Mouse (Mus musculus) E14TG2a.4 (cell line): ENCODE measurements around the gene Pip5k1c.

Source experiments
- H3K27me3 ChIP-seq: 2 replicates; pipeline ENCODE4 v1.6.1; 2014; ENCODE audit warnings: low read length, control low read depth; ENCODE audit not compliant: insufficient read depth
- H3K36me3 ChIP-seq: 2 replicates; pipeline ENCODE4 v1.6.1; 2014; ENCODE audit warnings: low read length, control low read depth; ENCODE audit not compliant: insufficient read depth
- H3K4me1 ChIP-seq: replicated peaks from 2 replicates; pipeline ENCODE4 v1.6.1; 2014; ENCODE audit warnings: low read depth, low read length, control low read depth
- H3K4me3 ChIP-seq: replicated peaks from 2 replicates; pipeline ENCODE4 v1.5.1; 2014; ENCODE audit warnings: mild to moderate bottlenecking, low read length
- H3K9me3 ChIP-seq: 2 replicates; pipeline ENCODE4 v1.6.1; 2014; ENCODE audit warnings: low read length, control low read depth
- CTCF ChIP-seq: conservative IDR thresholded peaks from 2 replicates; pipeline ENCODE4 v1.5.1; 2014; ENCODE audit warnings: low read length
- NANOG ChIP-seq: IDR thresholded peaks from 2 replicates; pipeline ENCODE4 v1.6.1; 2014; ENCODE audit warnings: borderline replicate concordance, low read length, mixed read lengths
- POU5F1 ChIP-seq: IDR thresholded peaks from 2 replicates; pipeline ENCODE4 v1.6.1; 2014; ENCODE audit warnings: low read length, borderline replicate concordance

Pip5k1c gene

DNA sequence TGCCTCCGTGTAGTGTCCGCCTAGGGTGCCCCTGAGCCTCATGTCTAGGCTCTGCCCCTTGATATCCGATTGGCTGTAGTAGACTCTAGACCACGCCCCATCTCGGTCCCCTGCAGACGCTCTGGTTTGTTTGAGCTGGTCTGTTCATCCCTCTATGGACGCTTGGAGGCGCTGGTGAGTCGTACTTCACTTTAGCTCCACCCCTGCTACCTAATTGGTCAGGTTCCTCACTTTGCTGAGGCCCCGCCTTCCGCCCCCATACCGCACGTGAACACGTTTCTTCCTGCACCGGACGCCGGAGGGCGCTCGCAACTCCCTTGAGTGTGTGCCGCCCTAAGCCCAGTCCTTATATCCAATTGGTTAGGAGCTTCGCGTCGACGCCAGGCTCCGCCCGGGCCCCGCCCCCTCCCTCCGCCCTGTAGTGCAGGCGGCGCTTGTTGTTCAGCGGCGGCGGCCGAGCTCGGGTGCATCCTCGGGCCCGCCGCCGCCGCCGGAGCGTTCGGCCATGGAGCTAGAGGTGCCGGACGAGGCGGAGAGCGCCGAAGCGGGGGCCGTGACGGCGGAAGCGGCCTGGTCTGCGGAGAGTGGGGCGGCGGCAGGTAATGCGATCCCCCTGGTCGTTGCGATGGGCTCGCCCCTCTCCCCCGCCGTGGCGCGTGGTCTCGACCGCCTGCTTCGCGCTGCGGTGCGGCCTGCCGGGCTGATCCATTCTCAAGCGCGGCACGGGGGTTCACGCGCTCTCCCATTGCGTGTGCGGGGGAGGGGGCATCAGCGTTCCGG is at the start of gene Pip5k1c:
Gene Pip5k1c (plus strand): TSS at position 410 of the 780 bp plus-strand sequence.
- Histone ChIP-seq H3K4me3 (peak within 1 kb of the TSS; percentile 95), H3K27me3 (peaks cover 14% of the 10 kb centered on the region), H3K36me3 (peaks cover 30% of the 10 kb centered on the region), H3K9me3 (no peaks in the 10 kb centered on the region), H3K4me1 (peaks cover 90% of the 10 kb centered on the region)
- TF ChIP-seq CTCF = peak; percentile 69
- no peak for TF ChIP-seq POU5F1

DNA sequence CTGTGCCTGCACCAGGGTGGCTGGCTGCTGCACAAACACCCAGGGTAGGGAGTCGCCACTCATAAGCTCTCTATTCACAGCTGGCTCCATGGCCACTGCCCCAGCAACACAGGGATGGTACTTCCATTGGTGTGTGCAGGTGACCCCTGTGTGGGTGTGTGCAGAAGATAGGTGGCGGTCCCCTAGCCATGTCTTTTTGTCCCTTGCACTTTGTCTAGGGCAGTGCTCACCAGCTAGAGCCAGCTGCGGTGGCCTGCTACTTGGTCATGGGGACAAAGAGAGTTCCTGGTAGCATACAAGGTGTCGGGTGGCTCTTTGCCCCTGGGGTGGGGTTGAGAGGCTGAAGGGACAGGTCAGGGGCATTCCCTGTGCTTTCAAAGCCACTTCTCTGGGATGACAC is 48.6 kb upstream of the Pip5k1c start:
- H3K4me3 ChIP-seq = no peak overlapping the region
- TF ChIP-seq CTCF = no peak
- TF ChIP-seq POU5F1 = no peak
- TF ChIP-seq NANOG = no peak
- no peaks in the 10 kb centered on the region for H3K36me3 ChIP-seq
- peaks cover 32% of the 10 kb centered on the region for H3K27me3 ChIP-seq
- no peaks in the 10 kb centered on the region for H3K9me3 ChIP-seq
- H3K4me1 ChIP-seq = peaks cover 71% of the 10 kb centered on the region

GRCm38 (mm10) chr10:81244595-81244994 is 48.2 kb upstream of the Pip5k1c start:
- peaks cover 28% of the 10 kb centered on the region for H3K27me3 ChIP-seq
- TF ChIP-seq POU5F1 (no peak), CTCF (peak; percentile 93), NANOG (no peak)
- no peaks in the 10 kb centered on the region for H3K9me3 ChIP-seq
- peak overlapping the region; percentile 10; the same call in 1 of the 2 replicates for H3K4me3 ChIP-seq
- H3K36me3 ChIP-seq = no peaks in the 10 kb centered on the region
- peaks cover 71% of the 10 kb centered on the region for H3K4me1 ChIP-seq

- peaks cover 73% of the 10 kb centered on the region for H3K4me1 ChIP-seq
- H3K27me3 ChIP-seq = peaks cover 22% of the 10 kb centered on the region
- H3K36me3 ChIP-seq = no peaks in the 10 kb centered on the region
Measured at GRCm38 (mm10) chr10:81245166-81245565, 47.6 kb upstream of the Pip5k1c start.

DNA sequence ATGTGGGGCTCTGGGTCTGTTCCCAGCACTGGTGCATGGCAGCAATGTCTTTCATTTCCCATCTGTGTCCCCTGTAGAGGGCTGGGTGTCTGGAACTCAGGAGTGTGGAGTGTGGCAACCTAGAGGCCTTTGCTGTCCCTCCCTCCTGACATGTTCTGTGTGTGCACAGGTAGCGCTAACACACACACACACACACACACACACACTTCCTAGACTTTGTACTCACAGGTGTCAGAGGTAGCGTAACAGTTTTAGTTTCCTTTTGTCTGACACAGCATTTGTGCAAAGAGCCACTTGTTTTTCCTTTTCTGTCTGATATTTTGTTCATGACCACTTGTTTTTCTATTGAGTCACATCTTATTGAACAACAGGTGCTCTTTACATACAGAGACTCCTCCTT is 45.0 kb upstream of the Pip5k1c start:
- no peak overlapping the region for H3K4me3 ChIP-seq
- peaks cover 32% of the 10 kb centered on the region for H3K27me3 ChIP-seq
- no peaks in the 10 kb centered on the region for H3K36me3 ChIP-seq

More at GRCm38 (mm10) chr10:81245166-81245565, 47.6 kb upstream of the Pip5k1c start:
- TF ChIP-seq POU5F1 (no peak), NANOG (no peak), CTCF (no peak)
- peak overlapping the region; percentile 10; the same call in 1 of the 2 replicates for H3K4me3 ChIP-seq
- no peaks in the 10 kb centered on the region for H3K9me3 ChIP-seq

GRCm38 (mm10) chr10:81249442-81249841 is 43.3 kb upstream of the Pip5k1c start:
- peaks cover 35% of the 10 kb centered on the region for H3K27me3 ChIP-seq
- no peaks in the 10 kb centered on the region for H3K36me3 ChIP-seq
- no peak overlapping the region for H3K4me3 ChIP-seq
- peaks cover 67% of the 10 kb centered on the region for H3K4me1 ChIP-seq
- no peak for TF ChIP-seq POU5F1
- no peak for TF ChIP-seq CTCF
- TF ChIP-seq NANOG = no peak
- no peaks in the 10 kb centered on the region for H3K9me3 ChIP-seq

More for the DNA sequence above, 45.0 kb upstream of the Pip5k1c start:
- TF ChIP-seq NANOG = no peak
- TF ChIP-seq CTCF = no peak
- TF ChIP-seq POU5F1 = no peak
- Histone ChIP-seq H3K9me3 (no peaks in the 10 kb centered on the region), H3K4me1 (peaks cover 72% of the 10 kb centered on the region)

- Histone ChIP-seq H3K27me3 (peaks cover 59% of the 10 kb centered on the region), H3K9me3 (no peaks in the 10 kb centered on the region), H3K36me3 (no peaks in the 10 kb centered on the region), H3K4me3 (peak within 1 kb of the TSS; percentile 58), H3K4me1 (peaks cover 58% of the 10 kb centered on the region)
- TF ChIP-seq POU5F1 (no peak), CTCF (0 out of 2 replicates have a peak, but pooled peaks have one; percentile 3), NANOG (no peak)
Measured at GRCm38 (mm10) chr10:81252424-81253419, 40.0 kb upstream of the Pip5k1c start, which contains the start of gene Matk. Gene Matk (plus strand): TSS chr10:81252935.

DNA sequence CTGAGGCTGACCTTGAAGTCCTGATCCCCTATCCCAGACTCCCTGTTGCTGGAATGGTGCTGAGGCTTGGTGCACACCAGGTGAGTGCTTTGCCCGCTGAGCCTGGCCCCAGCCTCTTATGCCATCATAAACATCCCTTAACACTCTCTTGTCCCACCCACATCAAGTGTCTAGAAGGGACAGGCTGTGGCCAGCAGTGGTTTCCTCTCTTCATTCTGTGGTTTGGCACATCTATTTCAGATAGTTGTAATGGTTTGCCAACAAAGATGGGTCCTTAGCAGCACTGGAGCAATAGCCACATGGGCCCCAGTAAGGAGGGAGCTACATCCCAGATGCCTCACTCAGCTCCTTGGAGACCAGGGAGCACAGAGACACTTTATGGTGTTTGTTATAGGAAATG is 37.9 kb upstream of the Pip5k1c start:
- TF ChIP-seq CTCF (no peak), NANOG (no peak), POU5F1 (no peak)
- H3K9me3 ChIP-seq = no peaks in the 10 kb centered on the region
- peaks cover 81% of the 10 kb centered on the region for H3K27me3 ChIP-seq

More for the DNA sequence above, 37.9 kb upstream of the Pip5k1c start:
- Histone ChIP-seq H3K4me3 (no peak overlapping the region), H3K36me3 (no peaks in the 10 kb centered on the region), H3K4me1 (peaks cover 59% of the 10 kb centered on the region)
